Mouse (Mus musculus): ENCODE measurements around the gene Itpkc. TPM values are rescaled to one million over a fixed set of nuclear protein-coding genes. Genes with fewer than 3 reads are reported as not detected.

Itpkc gene
- polyA plus RNA-seq, 1 experiment from 2014 or later, result 4.4 TPM

- Histone ChIP-seq H3K27ac (peak within 1 kb of the TSS; percentile 88), H3K27me3 (ENCODE audit: poor library complexity, severe bottlenecking) (no peaks in the 10 kb centered on the region), H3K4me1 (peaks cover 35% of the 10 kb centered on the region), H3K4me3 (peak within 1 kb of the TSS; percentile 63), H3K36me3 (replicated peaks) (peaks cover 7% of the 10 kb centered on the region), H3K9me3 (no peaks in the 10 kb centered on the region)
- WGBS, result under 1% methylated on average over 25 of the region's 25 CpGs
- peak; percentile 98 for DNase-seq (ENCODE audit: extremely low spot score, low spot score)
These were observed 4.4 kb upstream of the Itpkc start, which contains the start of gene Coq8b for GRCm38 (mm10) chr7:27232781-27233281. Gene Coq8b (plus strand): TSS chr7:27233023.

DNA sequence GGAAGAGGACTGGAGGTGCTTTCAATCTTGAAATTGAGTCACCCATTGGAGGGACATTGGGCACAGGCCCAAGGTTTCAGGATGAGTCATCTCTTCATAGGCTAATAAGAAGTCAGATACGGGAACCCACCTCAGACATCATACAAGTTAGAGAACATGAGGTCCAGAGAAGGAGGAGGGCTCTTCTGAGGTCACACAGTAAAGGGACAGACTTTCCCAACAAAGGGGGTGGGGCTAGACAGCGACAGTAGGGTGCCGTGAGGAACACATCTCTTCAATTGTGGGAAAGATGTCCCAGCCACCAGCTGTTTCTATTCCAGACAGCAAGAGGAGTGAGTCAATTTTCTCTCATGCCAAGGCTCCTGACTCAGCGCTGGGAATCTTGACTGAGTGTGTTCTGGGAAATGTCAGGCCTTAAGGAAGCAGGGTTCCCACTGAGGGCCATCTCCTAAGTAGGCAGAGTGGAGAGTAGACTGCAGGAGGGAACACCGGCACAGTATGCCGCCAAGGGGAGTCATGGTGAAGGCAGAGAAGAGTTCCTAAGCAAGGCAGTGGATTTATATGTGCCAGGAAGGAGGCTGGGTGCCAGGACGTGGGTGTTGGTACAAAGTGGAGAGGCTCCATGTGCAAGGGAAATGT is 3.4 kb upstream of the Itpkc start:
- WGBS, result 85% methylated on average over 7 of the region's 7 CpGs
- Histone ChIP-seq H3K27ac (peak overlapping the region; percentile 88), H3K4me3 (peak overlapping the region; percentile 63; the same call in 1 of the 2 replicates), H3K4me1 (peaks cover 45% of the 10 kb centered on the region), H3K27me3 (ENCODE audit: poor library complexity, severe bottlenecking) (no peaks in the 10 kb centered on the region), H3K36me3 (replicated peaks) (no peaks in the 10 kb centered on the region), H3K9me3 (no peaks in the 10 kb centered on the region)
- no peak for DNase-seq (ENCODE audit: extremely low spot score, low spot score)

GRCm38 (mm10) chr7:27230781-27231180 is 2.3 kb upstream of the Itpkc start:
- Histone ChIP-seq H3K36me3 (replicated peaks) (no peaks in the 10 kb centered on the region), H3K27me3 (ENCODE audit: poor library complexity, severe bottlenecking) (no peaks in the 10 kb centered on the region), H3K9me3 (no peaks in the 10 kb centered on the region), H3K27ac (no peak overlapping the region), H3K4me3 (no peak overlapping the region), H3K4me1 (peaks cover 55% of the 10 kb centered on the region)
- whole genome bisulfite sequencing, result 80% methylated on average over 4 of the region's 4 CpGs
- no peak for DNase-seq (ENCODE audit: extremely low spot score, low spot score)

DNA sequence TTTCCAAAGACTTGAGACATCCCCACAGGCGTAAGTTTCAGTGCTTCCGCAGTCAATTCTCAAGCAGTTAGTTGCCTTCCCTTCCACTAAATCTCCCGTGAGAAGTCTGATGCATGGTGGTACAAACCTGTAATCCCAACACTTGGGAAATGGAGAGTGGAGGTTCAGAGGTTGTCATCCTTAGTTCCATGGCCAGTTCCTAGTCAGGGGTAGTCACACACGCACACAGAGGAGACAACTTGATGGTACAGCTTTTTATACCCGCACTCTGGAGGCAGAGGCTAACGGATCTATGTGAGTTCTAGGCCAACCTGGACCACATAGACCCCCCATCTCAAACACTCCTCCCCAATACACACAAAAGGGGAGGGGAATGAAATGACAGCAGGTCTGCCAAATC is 404 bp upstream of the Itpkc start:
- H3K27ac ChIP-seq, result peak overlapping the region; percentile 94
- no peaks in the 10 kb centered on the region for H3K9me3 ChIP-seq
- DNase-seq (ENCODE audit: extremely low spot score, low spot score), result no peak
- H3K36me3 ChIP-seq (replicated peaks), result 0 out of 2 replicates have a peak, but pooled peaks cover 3% of the 10 kb centered on the region
- peak overlapping the region; percentile 89 for H3K4me3 ChIP-seq
- no peaks in the 10 kb centered on the region for H3K27me3 ChIP-seq (ENCODE audit: poor library complexity, severe bottlenecking)
- H3K4me1 ChIP-seq, result peaks cover 69% of the 10 kb centered on the region
- 20% methylated on average over 6 of the region's 6 CpGs for WGBS

DNA sequence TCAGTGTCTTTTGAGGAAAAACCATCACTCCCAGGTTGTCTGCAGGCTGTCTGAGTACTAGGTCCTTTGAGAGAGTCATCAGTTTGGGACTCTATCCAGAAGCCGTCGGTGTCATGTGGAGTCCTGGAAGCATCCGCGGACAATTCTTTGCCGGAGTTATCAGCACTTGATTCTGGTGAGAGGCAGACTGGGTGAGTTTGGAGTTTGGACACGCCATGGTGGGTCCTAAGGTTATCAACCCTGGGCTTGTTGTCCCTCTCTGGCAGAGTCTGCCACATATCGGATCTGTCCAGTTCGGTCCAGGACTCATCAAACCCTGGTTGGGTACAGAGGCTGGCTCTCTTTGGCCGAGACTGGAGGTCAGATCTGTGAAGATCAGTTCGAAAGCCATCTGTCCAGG is 785 bp downstream of the Itpkc start:
- Histone ChIP-seq H3K4me1 (peaks cover 67% of the 10 kb centered on the region), H3K27ac (peak overlapping the region; percentile 94), H3K4me3 (peak overlapping the region; percentile 89), H3K36me3 (replicated peaks) (peaks cover 9% of the 10 kb centered on the region), H3K9me3 (no peaks in the 10 kb centered on the region), H3K27me3 (ENCODE audit: poor library complexity, severe bottlenecking) (no peaks in the 10 kb centered on the region)
- WGBS, result 3% methylated on average over 10 of the region's 10 CpGs
- DNase-seq (ENCODE audit: extremely low spot score, low spot score), result peak; percentile 24

DNA sequence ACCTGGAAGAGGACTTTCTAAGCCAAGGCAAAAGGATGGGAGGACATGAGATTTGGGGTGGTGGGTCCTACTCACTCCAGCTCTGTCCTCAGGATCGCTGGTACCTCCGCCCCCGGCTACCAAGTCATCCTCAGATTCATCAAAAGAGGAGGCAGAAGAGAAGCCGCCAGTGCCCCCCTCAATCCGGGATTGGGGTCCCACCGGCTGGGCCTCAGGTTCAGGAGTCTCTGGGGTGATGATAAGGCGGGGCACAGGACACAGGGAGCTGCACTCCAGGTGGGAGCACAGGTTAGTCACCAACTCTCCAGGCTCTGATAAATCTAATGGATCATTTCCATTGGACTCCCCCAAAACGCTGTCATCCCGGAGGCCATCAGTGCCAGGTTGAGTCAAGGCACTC is 1.2 kb downstream of the Itpkc start:
- Histone ChIP-seq H3K9me3 (no peaks in the 10 kb centered on the region), H3K4me1 (peaks cover 63% of the 10 kb centered on the region), H3K36me3 (replicated peaks) (peaks cover 13% of the 10 kb centered on the region), H3K27me3 (ENCODE audit: poor library complexity, severe bottlenecking) (no peaks in the 10 kb centered on the region), H3K4me3 (peak overlapping the region; percentile 89), H3K27ac (peak overlapping the region; percentile 94)
- WGBS, result 41% methylated on average over 9 of the region's 9 CpGs
- DNase-seq (ENCODE audit: extremely low spot score, low spot score), result no peak

DNA sequence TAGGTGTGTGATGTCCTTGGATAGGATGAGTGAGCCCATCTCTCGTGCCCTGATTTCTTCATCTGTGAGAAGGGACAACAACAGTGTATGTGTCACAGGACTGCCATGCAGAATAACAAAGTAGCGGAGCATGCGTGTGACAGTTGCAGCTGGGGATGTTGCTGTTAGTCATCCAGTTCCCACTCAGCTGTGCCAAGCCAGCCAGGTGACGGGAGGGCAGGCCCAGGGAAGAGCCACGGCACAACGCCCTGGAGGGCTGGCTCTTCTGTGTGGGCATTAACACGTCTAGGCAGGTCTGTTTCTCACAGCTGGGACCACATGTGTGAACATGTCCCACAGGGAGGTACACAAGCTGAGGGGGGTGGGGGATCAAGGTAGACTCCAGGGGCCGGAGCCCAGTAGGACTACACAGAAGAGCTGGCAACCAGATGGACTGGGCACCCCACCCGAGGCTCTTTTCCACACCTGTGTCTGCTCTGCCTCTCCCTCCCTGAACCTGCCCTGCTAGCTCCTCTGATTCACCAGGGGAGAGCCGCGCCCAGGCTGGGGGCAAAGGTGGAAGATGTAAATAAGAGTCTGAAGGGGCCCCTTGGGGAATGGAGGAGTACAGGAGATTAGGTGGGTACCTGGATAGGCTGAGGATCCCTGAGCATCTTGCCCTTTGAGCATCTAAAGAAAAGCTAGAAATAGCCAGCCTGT is 3.4 kb downstream of the Itpkc start:
- no peak overlapping the region for H3K27ac ChIP-seq
- H3K4me1 ChIP-seq, result peaks cover 58% of the 10 kb centered on the region
- WGBS, result 88% methylated on average over 11 of the region's 11 CpGs
- no peak for DNase-seq (ENCODE audit: extremely low spot score, low spot score)
- peaks cover 19% of the 10 kb centered on the region for H3K36me3 ChIP-seq (replicated peaks)
- no peaks in the 10 kb centered on the region for H3K27me3 ChIP-seq (ENCODE audit: poor library complexity, severe bottlenecking)
- H3K9me3 ChIP-seq, result no peaks in the 10 kb centered on the region
- peak overlapping the region; percentile 89; the same call in 1 of the 2 replicates for H3K4me3 ChIP-seq

DNA sequence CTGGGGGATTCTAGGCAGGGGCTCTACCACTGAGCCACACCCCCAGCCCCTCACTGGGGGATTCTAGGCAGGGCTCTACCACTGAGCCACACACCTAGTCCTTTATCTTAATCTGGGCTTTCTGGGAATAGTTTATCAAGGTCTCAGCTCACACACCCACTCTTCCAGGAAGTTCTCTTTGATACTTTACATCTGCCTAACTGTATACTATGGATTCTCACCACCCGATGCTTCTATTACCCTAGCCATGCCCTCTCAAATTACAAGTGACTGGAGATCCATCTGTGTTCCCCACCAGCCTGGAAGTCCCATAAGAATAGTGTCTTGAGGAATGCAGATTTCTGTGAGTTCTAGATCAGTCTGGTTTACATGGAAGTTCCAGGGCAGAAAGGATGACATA is 5.9 kb downstream of the Itpkc start:
- 91% methylated on average over 1 of the region's 1 CpGs for WGBS
- Histone ChIP-seq H3K4me1 (peaks cover 45% of the 10 kb centered on the region), H3K36me3 (replicated peaks) (peaks cover 40% of the 10 kb centered on the region)

GRCm38 (mm10) chr7:27221939-27222338 is 6.5 kb downstream of the Itpkc start:
- H3K4me1 ChIP-seq, result peaks cover 39% of the 10 kb centered on the region
- 89% methylated on average over 6 of the region's 6 CpGs for WGBS
- peaks cover 46% of the 10 kb centered on the region for H3K36me3 ChIP-seq (replicated peaks)
- H3K27ac ChIP-seq, result no peak overlapping the region
- no peaks in the 10 kb centered on the region for H3K9me3 ChIP-seq
- no peaks in the 10 kb centered on the region for H3K27me3 ChIP-seq (ENCODE audit: poor library complexity, severe bottlenecking)
- H3K4me3 ChIP-seq, result no peak overlapping the region; the same call in 1 of the 2 replicates
- no peak for DNase-seq (ENCODE audit: extremely low spot score, low spot score)

More for the DNA sequence above, 5.9 kb downstream of the Itpkc start:
- Histone ChIP-seq H3K4me3 (no peak overlapping the region), H3K27ac (no peak overlapping the region), H3K27me3 (ENCODE audit: poor library complexity, severe bottlenecking) (no peaks in the 10 kb centered on the region), H3K9me3 (no peaks in the 10 kb centered on the region)
- no peak for DNase-seq (ENCODE audit: extremely low spot score, low spot score)

DNA sequence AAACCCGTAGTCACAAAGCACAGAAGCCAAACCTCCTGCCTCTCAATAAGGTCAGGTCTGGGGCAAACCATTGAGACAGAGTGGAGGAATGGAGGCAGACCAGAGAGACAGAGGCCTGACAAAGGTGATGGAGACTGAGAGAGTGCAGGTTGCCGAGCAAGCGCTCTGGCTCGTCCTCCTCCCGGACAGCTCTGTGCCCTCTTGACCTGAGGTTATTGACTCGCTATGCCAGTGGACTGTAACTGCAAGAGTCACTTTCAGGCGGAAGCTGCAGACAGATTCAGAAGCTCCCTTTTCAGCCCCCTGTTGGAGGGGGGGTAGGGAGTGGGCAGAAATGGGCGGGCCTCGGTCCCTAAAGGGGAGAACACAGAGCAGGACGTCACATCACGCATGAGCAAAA is 8.5 kb downstream of the Itpkc start:
- Histone ChIP-seq H3K9me3 (no peaks in the 10 kb centered on the region), H3K4me3 (no peak overlapping the region), H3K4me1 (peaks cover 19% of the 10 kb centered on the region), H3K36me3 (replicated peaks) (peaks cover 62% of the 10 kb centered on the region), H3K27ac (no peak overlapping the region), H3K27me3 (ENCODE audit: poor library complexity, severe bottlenecking) (no peaks in the 10 kb centered on the region)
- WGBS, result 88% methylated on average over 11 of the region's 11 CpGs
- DNase-seq (ENCODE audit: extremely low spot score, low spot score), result no peak

GRCm38 (mm10) chr7:27218586-27218985 is 9.9 kb downstream of the Itpkc start:
- Histone ChIP-seq H3K36me3 (replicated peaks) (peaks cover 70% of the 10 kb centered on the region), H3K4me1 (peaks cover 5% of the 10 kb centered on the region; the same call in 1 of the 2 replicates), H3K9me3 (no peaks in the 10 kb centered on the region), H3K27ac (no peak overlapping the region), H3K27me3 (ENCODE audit: poor library complexity, severe bottlenecking) (no peaks in the 10 kb centered on the region), H3K4me3 (no peak overlapping the region)
- WGBS, result 89% methylated on average over 7 of the region's 7 CpGs
- no peak for DNase-seq (ENCODE audit: extremely low spot score, low spot score)

DNA sequence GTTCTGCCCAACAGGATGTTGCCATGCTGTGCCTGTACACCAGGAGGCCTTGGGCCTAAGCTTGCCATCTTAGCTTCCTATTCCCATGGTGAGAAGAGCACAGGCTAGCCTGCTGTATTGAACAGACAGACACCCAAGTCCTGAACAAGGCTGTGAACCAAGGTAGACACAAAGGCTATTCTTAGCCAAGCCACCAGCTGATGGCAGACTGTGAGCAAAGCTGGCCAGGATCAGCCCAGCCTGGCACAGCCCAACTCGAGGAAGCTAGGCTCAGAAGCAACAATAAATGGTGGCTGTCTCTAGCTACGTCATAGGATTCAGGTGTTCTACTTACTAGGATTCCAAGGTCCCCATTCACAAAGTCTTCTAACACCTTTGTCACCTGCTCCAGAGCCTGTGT is 15.8 kb downstream of the Itpkc start:
- H3K4me1 ChIP-seq, result no peaks in the 10 kb centered on the region
- DNase-seq (ENCODE audit: extremely low spot score, low spot score), result no peak
- H3K27ac ChIP-seq, result no peak overlapping the region
- WGBS, result 90% methylated on average over 2 of the region's 2 CpGs
- no peaks in the 10 kb centered on the region for H3K9me3 ChIP-seq
- H3K36me3 ChIP-seq (replicated peaks), result peaks cover 92% of the 10 kb centered on the region
- H3K4me3 ChIP-seq, result no peak overlapping the region
- no peaks in the 10 kb centered on the region for H3K27me3 ChIP-seq (ENCODE audit: poor library complexity, severe bottlenecking)
